Mouse (Mus musculus): ENCODE measurements around the gene Lsm2. TPM values are rescaled to one million over a fixed set of nuclear protein-coding genes. Genes with fewer than 3 reads are reported as not detected.

The Lsm2 gene
- polyA plus RNA-seq, 1 experiment = 51.6 TPM

DNA sequence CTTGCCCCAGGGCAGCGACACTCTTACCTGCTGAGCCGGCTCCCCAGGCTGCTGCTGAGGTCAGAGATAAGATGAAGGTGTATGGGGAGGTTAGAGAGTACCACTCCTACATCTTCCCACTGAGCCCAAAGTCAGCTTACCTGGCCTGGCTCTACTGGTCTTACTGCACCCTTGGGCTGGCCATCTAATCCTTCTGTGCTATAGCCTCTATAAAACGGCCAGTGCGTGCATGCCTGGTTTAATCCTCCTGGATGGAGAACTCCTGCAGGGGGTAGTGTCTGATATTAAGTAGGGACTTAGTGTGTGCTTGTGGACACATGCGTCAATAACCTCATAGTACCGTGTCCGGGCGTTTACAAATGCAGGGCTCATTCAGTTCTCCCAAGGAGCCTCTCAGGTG, 38.9 kb downstream of the Lsm2 start:
- no peak for DNase-seq
- TF ChIP-seq POLR2A (IDR thresholded peaks at IDR 0.05; ENCODE audit: borderline replicate concordance, extremely low read depth, low read depth, low read length) (no peak), CTCF (IDR thresholded peaks at IDR 0.05; ENCODE audit: insufficient read depth, low read length) (no peak)

DNA sequence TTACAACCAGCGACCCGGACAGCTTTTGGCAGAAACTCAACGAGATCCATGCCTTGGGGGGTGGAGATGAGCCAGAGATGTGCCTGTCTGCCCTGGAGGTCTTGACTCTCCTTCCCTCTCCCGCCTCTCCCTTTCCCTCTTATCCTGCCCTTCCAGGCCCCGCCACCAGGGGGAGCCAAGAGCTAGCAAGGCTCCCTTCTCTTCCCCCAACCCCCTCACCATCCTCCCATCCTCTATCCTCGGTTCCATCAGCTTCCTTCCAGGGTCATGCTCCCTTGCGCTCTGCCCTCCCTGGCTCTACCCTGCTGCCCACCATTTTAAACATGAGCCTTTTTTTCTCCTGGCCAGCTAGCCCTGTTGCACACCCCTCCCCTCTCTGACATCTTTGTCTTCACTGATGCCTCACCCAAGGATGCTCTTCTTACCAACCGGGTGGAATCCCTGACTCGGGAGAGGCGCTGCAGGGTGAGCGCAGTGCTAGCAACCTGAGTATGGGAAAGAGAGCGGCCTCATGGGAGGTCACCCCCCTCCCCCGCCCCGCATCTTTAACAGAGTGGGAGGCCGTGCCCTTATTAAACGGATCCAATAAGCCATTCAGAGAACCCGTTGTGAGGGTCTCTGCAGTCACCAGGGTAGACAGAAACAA, 39.6 kb downstream of the Lsm2 start:
- H3K4me3 ChIP-seq (replicated peaks; ENCODE audit: extremely low read depth, low read depth, low read length) = peak overlapping the region; percentile 20

More for the DNA sequence above, 38.9 kb downstream of the Lsm2 start:
- Histone ChIP-seq H3K4me1 (ENCODE audit: control insufficient read depth, insufficient read depth, low read length) (peaks cover 14% of the 10 kb centered on the region), H3K4me3 (replicated peaks; ENCODE audit: extremely low read depth, low read depth, low read length) (no peak overlapping the region)
- 89% methylated on average over 8 of the region's 8 CpGs for WGBS

DNA sequence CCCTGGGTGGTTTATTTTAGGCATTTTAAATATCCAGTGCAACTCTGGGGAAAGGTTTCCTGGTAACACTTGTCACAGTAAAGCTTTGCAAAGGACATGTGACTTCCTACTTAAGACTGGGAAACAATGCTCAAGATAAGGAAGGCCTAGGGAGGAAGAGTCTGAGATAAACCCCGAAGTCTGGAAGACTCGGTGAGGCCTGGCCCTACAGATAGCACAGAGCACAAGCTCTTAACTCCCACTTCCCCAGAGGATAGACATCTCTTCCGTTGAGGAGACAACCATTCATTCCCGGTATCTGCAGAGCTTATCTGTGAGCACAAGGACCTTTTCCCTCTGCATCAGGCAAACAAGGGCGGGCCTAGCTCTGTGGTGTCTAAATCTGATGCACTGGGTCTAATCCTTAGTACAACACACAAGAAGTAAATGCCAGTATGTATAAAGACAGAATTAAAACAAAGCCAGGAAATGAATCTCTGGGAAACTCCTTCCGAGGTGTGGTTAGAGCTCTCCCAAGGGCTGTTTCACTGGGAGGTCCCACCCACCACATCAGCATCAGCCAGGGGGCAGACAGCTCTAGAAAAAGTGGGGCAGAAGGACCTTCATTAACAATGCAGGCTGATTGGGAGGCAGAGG, 40.3 kb downstream of the Lsm2 start:
- Histone ChIP-seq H3K4me1 (ENCODE audit: control insufficient read depth, insufficient read depth, low read length) (peaks cover 17% of the 10 kb centered on the region), H3K4me3 (replicated peaks; ENCODE audit: extremely low read depth, low read depth, low read length) (no peak overlapping the region)
- WGBS = 33% methylated on average over 6 of the region's 6 CpGs
- no peak for TF ChIP-seq POLR2A (IDR thresholded peaks at IDR 0.05; ENCODE audit: borderline replicate concordance, extremely low read depth, low read depth, low read length)
- peak; percentile 11; the same call in 1 of the 2 replicates for TF ChIP-seq CTCF (IDR thresholded peaks at IDR 0.05; ENCODE audit: insufficient read depth, low read length)
- no peak for DNase-seq

More for the DNA sequence above, 39.6 kb downstream of the Lsm2 start:
- peak; percentile 91 for DNase-seq
- H3K4me1 ChIP-seq (ENCODE audit: control insufficient read depth, insufficient read depth, low read length) = peaks cover 15% of the 10 kb centered on the region
- TF ChIP-seq POLR2A (IDR thresholded peaks at IDR 0.05; ENCODE audit: borderline replicate concordance, extremely low read depth, low read depth, low read length) = no peak
- TF ChIP-seq CTCF (IDR thresholded peaks at IDR 0.05; ENCODE audit: insufficient read depth, low read length) = peak; percentile 95
- 10% methylated on average over 17 of the region's 17 CpGs for WGBS

DNA sequence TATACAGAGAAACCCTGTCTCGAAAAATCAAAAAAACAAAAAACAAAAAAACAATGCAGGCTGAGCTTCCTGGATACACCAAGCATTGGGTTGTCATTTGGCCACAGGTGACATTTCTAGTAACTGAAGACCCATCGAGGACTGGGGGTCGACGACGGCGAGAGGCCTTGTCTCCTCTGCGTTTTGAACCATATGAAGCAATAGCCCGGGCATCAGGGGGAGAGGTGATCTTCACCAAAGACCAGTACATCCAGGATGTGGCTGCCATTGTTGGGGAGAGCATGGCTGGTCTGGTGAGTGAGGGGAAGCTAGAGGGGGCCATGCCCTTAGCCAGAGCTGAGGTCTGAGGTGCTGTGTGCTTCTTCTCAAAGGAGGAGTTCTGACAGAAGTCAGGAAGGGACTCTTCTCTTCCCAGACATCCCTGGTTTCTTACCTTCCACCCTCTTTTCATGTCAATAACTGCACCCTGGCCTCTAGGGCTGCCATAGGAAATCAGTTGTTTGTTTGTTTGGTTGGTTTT, 40.9 kb downstream of the Lsm2 start:
- H3K4me1 ChIP-seq (ENCODE audit: control insufficient read depth, insufficient read depth, low read length) = peaks cover 17% of the 10 kb centered on the region
- 88% methylated on average over 8 of the region's 8 CpGs for WGBS
- DNase-seq = no peak
- TF ChIP-seq CTCF (IDR thresholded peaks at IDR 0.05; ENCODE audit: insufficient read depth, low read length) = no peak
- no peak for TF ChIP-seq POLR2A (IDR thresholded peaks at IDR 0.05; ENCODE audit: borderline replicate concordance, extremely low read depth, low read depth, low read length)
- H3K4me3 ChIP-seq (replicated peaks; ENCODE audit: extremely low read depth, low read depth, low read length) = no peak overlapping the region

DNA sequence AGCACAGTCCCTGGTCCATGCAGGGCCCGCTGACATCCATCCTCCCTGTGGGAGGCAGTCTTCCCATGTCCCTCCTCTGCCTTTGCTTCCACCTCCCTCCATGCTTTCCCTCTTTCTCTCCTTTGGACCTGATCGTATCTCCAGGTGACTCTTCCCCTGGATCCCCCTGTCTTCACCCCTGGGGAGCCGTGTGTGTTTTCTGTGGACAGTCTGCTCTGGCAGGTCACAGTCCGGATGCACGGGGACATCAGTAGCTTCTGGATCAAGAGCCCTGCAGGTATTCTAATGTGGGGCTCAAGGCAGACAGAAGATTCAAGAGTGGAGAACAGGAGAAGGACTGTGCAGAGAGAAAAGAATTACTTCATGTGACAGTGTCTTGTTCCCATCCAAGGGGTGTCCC, 41.6 kb downstream of the Lsm2 start:
- TF ChIP-seq CTCF (IDR thresholded peaks at IDR 0.05; ENCODE audit: insufficient read depth, low read length) (no peak), POLR2A (IDR thresholded peaks at IDR 0.05; ENCODE audit: borderline replicate concordance, extremely low read depth, low read depth, low read length) (no peak)
- DNase-seq = no peak
- Histone ChIP-seq H3K4me1 (ENCODE audit: control insufficient read depth, insufficient read depth, low read length) (peaks cover 17% of the 10 kb centered on the region), H3K4me3 (replicated peaks; ENCODE audit: extremely low read depth, low read depth, low read length) (no peak overlapping the region)
- WGBS = 86% methylated on average over 5 of the region's 5 CpGs

DNA sequence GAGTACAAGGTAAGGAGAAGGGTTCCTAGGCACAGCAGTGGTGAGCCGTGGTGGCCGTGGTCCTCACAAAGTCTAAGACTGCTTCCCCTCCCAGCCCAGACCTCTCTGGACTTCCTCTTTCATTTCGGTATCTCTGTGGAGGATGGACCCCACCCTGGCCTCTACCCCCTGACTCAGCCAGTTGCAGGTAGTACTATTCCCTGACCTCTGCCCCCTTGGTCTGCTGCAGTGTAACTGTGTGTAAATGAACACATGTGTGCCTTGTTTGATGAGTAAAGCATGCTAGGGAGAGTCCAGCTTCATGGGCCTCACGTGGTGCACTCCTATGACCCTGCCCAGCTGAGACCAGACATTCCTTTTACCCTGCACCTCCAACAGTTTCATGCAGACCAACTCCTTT, 42.1 kb downstream of the Lsm2 start:
- 51% methylated on average over 4 of the region's 4 CpGs for WGBS
- Histone ChIP-seq H3K4me3 (replicated peaks; ENCODE audit: extremely low read depth, low read depth, low read length) (no peak overlapping the region), H3K4me1 (ENCODE audit: control insufficient read depth, insufficient read depth, low read length) (peaks cover 17% of the 10 kb centered on the region)
- no peak for DNase-seq
- TF ChIP-seq CTCF (IDR thresholded peaks at IDR 0.05; ENCODE audit: insufficient read depth, low read length) (no peak), POLR2A (IDR thresholded peaks at IDR 0.05; ENCODE audit: borderline replicate concordance, extremely low read depth, low read depth, low read length) (no peak)

DNA sequence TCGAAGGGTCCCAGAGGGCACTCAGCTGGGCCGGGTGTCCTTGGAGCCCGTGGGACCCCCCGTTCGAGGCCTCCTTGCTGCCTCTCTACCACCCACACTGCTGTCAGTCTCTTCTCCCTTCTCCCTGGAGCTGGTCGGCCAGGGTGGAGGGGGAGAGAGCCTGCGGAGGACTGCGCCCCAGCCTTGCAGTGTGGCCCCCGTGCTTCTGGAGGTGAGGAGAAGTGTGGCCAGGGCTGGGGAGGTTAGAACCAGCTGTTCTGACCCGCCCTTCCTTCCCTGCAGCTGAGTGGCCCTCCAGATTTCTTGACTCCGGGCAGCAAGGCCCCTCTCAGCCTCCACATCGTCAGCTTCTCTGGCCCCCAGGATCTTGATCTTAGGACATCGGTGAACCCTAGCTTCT, 42.6 kb downstream of the Lsm2 start:
- DNase-seq = no peak
- Histone ChIP-seq H3K4me1 (ENCODE audit: control insufficient read depth, insufficient read depth, low read length) (peaks cover 17% of the 10 kb centered on the region), H3K4me3 (replicated peaks; ENCODE audit: extremely low read depth, low read depth, low read length) (no peak overlapping the region)
- WGBS = 57% methylated on average over 13 of the region's 13 CpGs
- TF ChIP-seq POLR2A (IDR thresholded peaks at IDR 0.05; ENCODE audit: borderline replicate concordance, extremely low read depth, low read depth, low read length) = no peak
- no peak for TF ChIP-seq CTCF (IDR thresholded peaks at IDR 0.05; ENCODE audit: insufficient read depth, low read length)

DNA sequence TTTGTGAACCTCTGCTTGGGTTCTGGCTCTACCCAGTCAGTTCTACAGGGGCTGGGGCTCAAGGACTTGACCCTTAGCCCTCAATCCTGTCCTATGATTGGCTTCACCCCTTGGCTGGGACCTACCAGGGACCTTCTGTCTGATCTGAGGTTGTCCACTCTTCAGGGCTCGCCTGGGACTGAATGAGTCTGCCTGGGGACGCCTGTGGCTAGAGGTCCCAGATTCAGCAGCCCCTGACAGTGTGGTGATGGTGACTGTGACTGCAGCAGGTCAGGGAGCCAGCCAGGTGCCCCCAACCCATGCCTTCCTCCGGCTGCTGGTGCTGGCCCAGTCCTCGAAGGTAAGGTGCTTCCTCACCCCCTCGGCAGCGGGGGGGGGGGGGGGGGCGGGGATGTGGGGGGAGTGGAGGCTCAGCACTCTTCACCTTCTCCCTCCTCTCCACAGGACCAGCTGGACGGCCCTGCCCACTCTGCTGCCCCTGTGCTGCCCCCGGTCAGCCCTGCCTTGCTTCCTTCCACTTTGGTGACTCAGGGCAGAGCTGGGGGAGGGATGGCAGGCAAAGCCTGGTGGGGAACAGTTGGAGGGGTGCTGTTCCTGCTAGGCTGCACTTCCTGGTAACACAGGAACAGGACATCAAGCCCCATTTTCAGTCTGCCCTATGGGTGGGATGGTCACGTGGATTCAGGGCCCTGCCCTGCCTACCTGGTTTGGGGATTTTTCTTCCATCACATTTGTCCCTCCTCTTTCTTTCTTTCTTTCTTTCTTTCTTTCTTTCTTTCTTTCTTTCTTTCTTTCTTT, 43.2 kb downstream of the Lsm2 start:
- no peak overlapping the region for H3K4me3 ChIP-seq (replicated peaks; ENCODE audit: extremely low read depth, low read depth, low read length)
- TF ChIP-seq CTCF (IDR thresholded peaks at IDR 0.05; ENCODE audit: insufficient read depth, low read length) = no peak
- TF ChIP-seq POLR2A (IDR thresholded peaks at IDR 0.05; ENCODE audit: borderline replicate concordance, extremely low read depth, low read depth, low read length) = no peak
- H3K4me1 ChIP-seq (ENCODE audit: control insufficient read depth, insufficient read depth, low read length) = peaks cover 17% of the 10 kb centered on the region
- DNase-seq = no peak
- 47% methylated on average over 9 of the region's 10 CpGs for WGBS

DNA sequence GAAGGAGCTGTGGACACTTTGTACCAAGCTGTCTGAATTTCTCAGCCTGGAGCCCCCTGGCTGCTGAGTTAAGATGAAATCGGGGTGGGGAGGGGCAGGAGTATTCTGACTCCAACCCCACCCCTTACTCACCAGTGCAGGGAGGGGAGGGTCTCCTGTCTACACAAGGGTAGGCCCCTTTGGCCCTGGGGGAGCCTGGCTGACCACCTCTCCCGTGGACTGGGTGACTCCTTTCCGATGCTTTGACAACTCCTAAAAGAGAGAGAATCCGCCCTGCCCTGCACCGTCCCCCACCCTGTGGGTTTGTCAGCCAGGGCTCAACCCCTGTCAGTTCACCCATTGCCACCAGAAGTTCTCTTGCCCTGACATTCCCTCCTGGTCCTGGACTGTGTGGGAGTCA, 44.5 kb downstream of the Lsm2 start:
- no peak for DNase-seq
- TF ChIP-seq POLR2A (IDR thresholded peaks at IDR 0.05; ENCODE audit: borderline replicate concordance, extremely low read depth, low read depth, low read length) (no peak), CTCF (IDR thresholded peaks at IDR 0.05; ENCODE audit: insufficient read depth, low read length) (no peak)
- WGBS = 84% methylated on average over 5 of the region's 5 CpGs
- Histone ChIP-seq H3K4me3 (replicated peaks; ENCODE audit: extremely low read depth, low read depth, low read length) (no peak overlapping the region), H3K4me1 (ENCODE audit: control insufficient read depth, insufficient read depth, low read length) (peaks cover 14% of the 10 kb centered on the region)

All from lung, adult 2 months (tissue).